Mouse (Mus musculus): ENCODE data around the gene Tinagl1. TPM values are rescaled to one million over a fixed set of nuclear protein-coding genes. Genes with fewer than 3 reads are reported as not detected.
A peak's percentile ranks its signal among the peaks of the same experiment; 100 is the strongest.

The Tinagl1 gene
- total RNA-seq, 2 experiments from 2014 or later: 13.3 to 17.0 TPM

DNA sequence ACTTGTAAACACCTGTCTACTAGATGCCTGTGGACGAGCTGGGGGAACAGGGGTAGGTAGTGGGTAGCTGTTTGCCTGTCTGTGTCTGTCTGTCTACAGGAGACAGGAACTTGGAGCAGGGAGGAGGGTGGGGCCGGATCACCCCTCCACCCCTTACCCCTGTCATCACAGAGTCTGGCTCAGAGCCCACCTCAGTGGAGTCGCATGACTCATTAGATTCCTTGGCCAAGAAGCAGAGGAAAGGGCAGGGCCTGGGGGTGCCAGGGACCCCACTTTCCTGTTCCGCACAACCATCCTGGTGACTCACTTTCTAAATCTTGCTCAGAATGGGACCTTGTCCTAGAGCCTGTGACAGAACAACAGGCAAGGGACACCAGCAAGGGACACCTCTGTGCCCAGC is 2.2 kb upstream of the Tinagl1 start:
- intact Hi-C loops (cut with DNase I): no loop called here
- Histone ChIP-seq H3K27ac (no peak overlapping the region), H3K4me3 (no peak overlapping the region)
- DNase-seq (ENCODE audit: extremely low spot score in 1 of 2, low spot score in 2 of 2): no peak
- TF ChIP-seq CTCF (IDR thresholded peaks at IDR 0.05): no peak

DNA sequence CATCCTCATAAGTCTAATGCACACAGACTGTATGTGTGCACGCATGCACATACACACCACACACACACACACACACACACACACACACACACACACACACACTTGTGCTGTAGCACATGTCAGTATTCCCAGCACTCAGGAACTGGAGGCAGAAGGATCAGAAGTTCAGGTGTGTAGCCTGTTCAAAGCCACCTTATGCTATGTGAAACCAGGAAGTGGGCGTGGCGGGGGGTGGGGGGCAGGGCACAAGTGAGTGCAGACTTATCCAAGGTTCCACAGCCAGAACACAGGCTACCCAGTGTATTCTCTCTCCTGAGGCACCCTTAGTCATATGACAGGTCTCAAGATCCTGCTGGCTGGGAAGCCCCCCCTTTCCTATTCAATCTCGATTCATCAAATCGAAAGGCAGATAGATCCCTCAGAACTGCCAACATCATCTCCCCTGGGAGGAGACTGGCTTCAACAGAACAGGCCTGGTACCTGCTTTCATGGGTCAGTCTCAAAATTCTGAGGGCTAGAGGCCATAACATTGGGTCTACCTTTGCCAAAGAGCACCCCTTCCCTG is 1.3 kb upstream of the Tinagl1 start:
- Histone ChIP-seq H3K4me3 (no peak overlapping the region), H3K27ac (no peak overlapping the region)
- DNase-seq (ENCODE audit: extremely low spot score in 1 of 2, low spot score in 2 of 2): no peak
- intact Hi-C loops (cut with DNase I): no loop called here
- TF ChIP-seq CTCF (IDR thresholded peaks at IDR 0.05): no peak

DNA sequence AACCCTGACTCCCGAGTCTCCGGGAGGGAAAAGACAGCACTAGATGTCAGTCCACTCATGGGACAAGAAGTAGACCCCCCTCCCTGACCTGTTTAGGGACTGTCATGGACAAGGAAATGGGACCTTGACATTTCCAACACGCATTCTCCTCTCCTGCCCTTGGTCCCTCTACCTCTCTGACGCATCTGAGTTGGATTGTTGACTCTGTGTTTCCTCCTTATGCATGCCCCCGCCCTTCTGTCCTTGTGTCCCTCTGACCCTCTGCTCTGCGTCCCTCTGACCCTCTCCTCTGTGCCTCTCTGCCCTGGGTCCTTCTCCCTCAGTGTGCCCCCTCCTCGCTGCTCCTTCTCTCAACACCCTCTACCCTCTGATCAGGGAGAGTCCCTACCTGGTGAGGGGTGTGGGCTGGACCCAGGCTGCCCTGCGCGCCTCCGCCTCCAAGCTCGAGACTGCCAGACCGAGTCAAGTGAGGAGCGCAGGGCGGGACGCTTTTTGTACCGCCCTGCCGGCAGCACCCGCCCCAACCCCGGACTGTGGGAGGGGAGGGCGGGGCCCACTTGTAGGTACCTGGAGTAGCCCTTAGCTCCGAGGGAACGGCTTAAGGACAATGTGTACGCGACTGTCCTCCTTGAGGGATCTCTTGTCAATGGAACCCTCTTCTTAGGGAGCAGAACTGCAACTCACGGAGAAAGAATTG is 439 bp downstream of the Tinagl1 start:
- no peak for TF ChIP-seq CTCF (IDR thresholded peaks at IDR 0.05)
- intact Hi-C loops (cut with DNase I): no loop called here
- no peak for DNase-seq (ENCODE audit: extremely low spot score in 1 of 2, low spot score in 2 of 2)
- H3K4me3 ChIP-seq: peak overlapping the region; percentile 17
- peak overlapping the region; percentile 5; the same call in 1 of the 2 replicates for H3K27ac ChIP-seq

DNA sequence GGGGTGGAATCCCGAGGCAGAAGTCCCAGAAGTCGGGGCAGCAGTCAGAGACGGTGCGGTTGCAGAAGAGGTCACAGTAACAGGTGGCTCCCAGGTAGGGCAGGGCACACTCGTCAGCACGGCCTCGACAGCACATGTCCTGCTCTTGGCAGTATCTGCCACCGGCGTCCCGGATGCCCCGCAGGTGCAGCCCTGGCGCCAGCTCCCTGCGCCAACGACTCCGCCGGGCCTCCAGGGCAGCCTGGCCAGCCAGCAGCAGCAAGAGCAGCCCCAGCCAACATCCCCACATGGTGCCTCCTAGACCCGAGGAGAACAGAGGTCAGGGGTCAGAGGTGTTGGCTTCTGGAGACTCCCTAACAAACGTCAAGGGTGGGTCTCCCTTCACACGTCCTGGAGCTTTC is 1.0 kb downstream of the Tinagl1 start:
- Histone ChIP-seq H3K4me3 (peak overlapping the region; percentile 17), H3K27ac (peak overlapping the region; percentile 5; the same call in 1 of the 2 replicates)
- no peak for TF ChIP-seq CTCF (IDR thresholded peaks at IDR 0.05)
- no peak for DNase-seq (ENCODE audit: extremely low spot score in 1 of 2, low spot score in 2 of 2)
- intact Hi-C loops (cut with DNase I): no loop called here

DNA sequence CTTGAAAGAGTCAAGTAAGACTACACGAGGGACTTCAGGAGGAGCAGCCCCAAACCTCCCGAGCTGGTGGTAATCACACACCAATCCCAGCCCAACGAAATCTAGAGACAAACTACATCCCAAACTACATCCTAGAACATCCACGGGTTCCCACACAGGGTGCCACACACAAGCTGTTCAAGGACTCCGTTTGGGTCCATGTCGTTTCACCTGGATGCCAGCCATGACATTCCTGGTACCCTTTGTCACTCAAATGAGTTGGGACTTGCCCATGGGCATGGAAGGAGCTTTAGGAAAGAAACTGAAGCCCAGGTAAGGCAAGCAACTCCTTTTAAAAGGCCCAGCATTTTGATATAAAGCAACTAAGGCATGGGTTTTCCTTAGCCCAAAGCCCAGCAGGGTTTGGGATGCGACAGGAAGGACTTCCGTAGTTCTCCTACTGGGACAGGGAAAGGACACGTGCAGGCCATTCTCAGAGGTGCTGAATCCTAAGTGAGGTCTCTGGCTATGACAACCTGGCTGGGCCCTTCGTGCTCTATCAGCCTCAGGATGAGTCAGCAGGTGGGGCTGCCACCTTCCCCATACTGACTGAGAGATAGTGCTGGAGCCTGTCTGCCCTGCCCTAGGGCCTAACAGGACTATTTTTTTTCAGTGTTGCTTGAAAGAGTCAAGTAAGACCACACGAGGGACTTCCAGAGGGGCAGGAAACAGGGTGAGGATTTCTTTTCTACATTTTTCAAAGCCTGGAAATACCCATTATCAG is 1.7 kb downstream of the Tinagl1 start:
- no peak for DNase-seq (ENCODE audit: extremely low spot score in 1 of 2, low spot score in 2 of 2)
- Histone ChIP-seq H3K27ac (peak overlapping the region; percentile 19; the same call in 1 of the 2 replicates), H3K4me3 (peak overlapping the region; percentile 17; the same call in 1 of the 2 replicates)
- intact Hi-C loops (cut with DNase I): no loop called here
- TF ChIP-seq CTCF (IDR thresholded peaks at IDR 0.05): no peak

- H3K27ac ChIP-seq: no peak overlapping the region
- no peak for TF ChIP-seq CTCF (IDR thresholded peaks at IDR 0.05)
- intact Hi-C loops (cut with DNase I): no loop called here
- H3K4me3 ChIP-seq: no peak overlapping the region
- DNase-seq (ENCODE audit: extremely low spot score in 1 of 2, low spot score in 2 of 2): no peak
These were observed 2.8 kb downstream of the Tinagl1 start for GRCm38 (mm10) chr4:130171951-130172765.

DNA sequence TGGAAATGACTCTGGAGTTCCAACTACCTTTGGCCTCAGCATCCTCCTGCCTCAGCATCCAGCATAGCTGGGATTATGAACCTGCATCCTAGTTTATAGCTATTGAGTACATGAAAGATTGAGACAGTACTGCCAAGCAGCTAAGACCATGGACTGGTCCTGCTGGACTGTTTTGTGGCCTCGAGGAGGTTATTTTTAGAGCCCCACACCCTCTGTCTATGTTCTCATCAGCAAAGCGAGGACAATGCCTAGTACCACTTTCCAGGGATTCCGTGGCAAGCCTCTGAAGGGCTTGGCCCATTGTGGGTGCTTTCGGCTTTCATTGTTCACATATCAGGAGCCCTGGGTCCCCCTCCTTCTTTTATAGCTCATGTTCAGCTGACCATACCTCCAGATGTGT is 4.6 kb downstream of the Tinagl1 start:
- no peak for TF ChIP-seq CTCF (IDR thresholded peaks at IDR 0.05)
- intact Hi-C loops (cut with DNase I): no loop called here

GRCm38 (mm10) chr4:130169411-130169971 is 5.4 kb downstream of the Tinagl1 start:
- DNase-seq (ENCODE audit: extremely low spot score in 1 of 2, low spot score in 2 of 2): no peak
- Histone ChIP-seq H3K27ac (peak overlapping the region; percentile 28; the same call in 1 of the 2 replicates), H3K4me3 (no peak overlapping the region)
- no peak for TF ChIP-seq CTCF (IDR thresholded peaks at IDR 0.05)
- intact Hi-C loops (cut with DNase I): no loop called here

More for the DNA sequence above, 4.6 kb downstream of the Tinagl1 start:
- no peak for DNase-seq (ENCODE audit: extremely low spot score in 1 of 2, low spot score in 2 of 2)
- Histone ChIP-seq H3K27ac (no peak overlapping the region), H3K4me3 (no peak overlapping the region)

- no peak overlapping the region for H3K4me3 ChIP-seq
- peak overlapping the region; percentile 28; the same call in 1 of the 2 replicates for H3K27ac ChIP-seq
- TF ChIP-seq CTCF (IDR thresholded peaks at IDR 0.05): no peak; the same call in 1 of the 2 replicates
- DNase-seq (ENCODE audit: extremely low spot score in 1 of 2, low spot score in 2 of 2): no peak
- intact Hi-C loops (cut with DNase I): no loop called here
These were observed 6.4 kb downstream of the Tinagl1 start for GRCm38 (mm10) chr4:130168280-130169183.

GRCm38 (mm10) chr4:130167814-130168213 is 7.1 kb downstream of the Tinagl1 start:
- TF ChIP-seq CTCF (IDR thresholded peaks at IDR 0.05): no peak
- no peak for DNase-seq (ENCODE audit: extremely low spot score in 1 of 2, low spot score in 2 of 2)
- H3K27ac ChIP-seq: no peak overlapping the region
- H3K4me3 ChIP-seq: no peak overlapping the region
- intact Hi-C loops (cut with DNase I): no loop called here
